Mouse (Mus musculus) stomach, embryonic 15.5 days (tissue): ENCODE measurements around the gene Tmem98. TPM values are rescaled to one million over a fixed set of nuclear protein-coding genes. Genes with fewer than 3 reads are reported as not detected.

Source experiments
- ATAC-seq: fragments of 200-750 bp; cut with Nextera tagmentation; 2 replicates; pipeline ENCODE4 v1.8.0; 2017; ENCODE audit warnings: low read depth, moderate number of reproducible peaks, moderate TSS enrichment; ENCODE audit not compliant: insufficient read depth, low FRiP score
- H3K27ac ChIP-seq: fragments of 300-500 bp; sonication (generic); 2 replicates; pipeline ENCODE4 v1.5.1; 2015; ENCODE audit warnings: mild to moderate bottlenecking, inconsistent platforms
- H3K27me3 ChIP-seq: fragments of 300-500 bp; sonication (generic); replicated peaks from 2 replicates; pipeline ENCODE4 v1.6.1; 2015; ENCODE audit warnings: inconsistent platforms
- H3K36me3 ChIP-seq: fragments of 300-500 bp; sonication (generic); 2 replicates; pipeline ENCODE4 v1.6.1; 2015; ENCODE audit warnings: inconsistent platforms
- H3K4me1 ChIP-seq: fragments of 300-500 bp; sonication (generic); 2 replicates; pipeline ENCODE4 v1.6.1; 2015; ENCODE audit warnings: inconsistent platforms
- H3K4me2 ChIP-seq: fragments of 300-500 bp; sonication (generic); 2 replicates; pipeline ENCODE4 v1.6.1; 2015; ENCODE audit warnings: mild to moderate bottlenecking, inconsistent platforms
- H3K4me3 ChIP-seq: fragments of 300-500 bp; sonication (generic); replicated peaks from 2 replicates; pipeline ENCODE4 v1.5.1; 2015; ENCODE audit warnings: inconsistent platforms
- H3K9ac ChIP-seq: fragments of 300-500 bp; sonication (generic); 2 replicates; pipeline ENCODE4 v1.6.1; 2015; ENCODE audit warnings: inconsistent platforms
- H3K9me3 ChIP-seq: fragments of 300-500 bp; sonication (generic); 2 replicates; pipeline ENCODE4 v1.6.1; 2016; ENCODE audit warnings: inconsistent platforms
- WGBS: fragments of 180-500 bp; shearing (Covaris S2); methylation state at CpG from one replicate; pipeline ENCODE4 v1.1.7; 2015; 5-methylcytosine and 5-hydroxymethylcytosine counted together
- polyA plus RNA-seq: library from polyadenylated mRNA; unstranded; fragments of >200 nt; fragmentation: Nextera tagmentation; extraction: Ambion mirVana; gene quantifications from 2 replicates; pipeline ENCODE4 v1.2.1, GENCODE M21; 2015

Tmem98 gene
- polyA plus RNA-seq, 1 experiment from 2014 or later = 120 TPM

GRCm38 (mm10) chr11:80778157-80778556 lies 31.8 kb upstream of the Tmem98 start:
- no peak for ATAC-seq
- H3K4me2 ChIP-seq = peak overlapping the region; percentile 16; the same call in 1 of the 2 replicates
- H3K9ac ChIP-seq = no peak overlapping the region
- H3K36me3 ChIP-seq = no peaks in the 10 kb centered on the region
- H3K4me3 ChIP-seq = no peak overlapping the region
- H3K9me3 ChIP-seq = no peaks in the 10 kb centered on the region
- no peak overlapping the region for H3K27ac ChIP-seq
- H3K4me1 ChIP-seq = peaks cover 12% of the 10 kb centered on the region
- 64% methylated on average over 6 of the region's 6 CpGs for WGBS
- no peaks in the 10 kb centered on the region for H3K27me3 ChIP-seq

GRCm38 (mm10) chr11:80778916-80779526 lies 31.0 kb upstream of the Tmem98 start:
- Histone ChIP-seq H3K27ac (peak overlapping the region; percentile 85), H3K9me3 (no peaks in the 10 kb centered on the region), H3K4me3 (peak overlapping the region; percentile 68), H3K36me3 (no peaks in the 10 kb centered on the region), H3K4me2 (peak overlapping the region; percentile 86), H3K9ac (peak overlapping the region; percentile 42; the same call in 1 of the 2 replicates), H3K4me1 (peaks cover 12% of the 10 kb centered on the region), H3K27me3 (no peaks in the 10 kb centered on the region)
- 2% methylated on average over 18 of the region's 18 CpGs for WGBS
- ATAC-seq = no peak; the same call in 1 of the 2 replicates

- Histone ChIP-seq H3K9ac (peak within 1 kb of the TSS; percentile 42; the same call in 1 of the 2 replicates), H3K4me1 (peaks cover 12% of the 10 kb centered on the region), H3K27me3 (no peaks in the 10 kb centered on the region), H3K4me3 (peak within 1 kb of the TSS; percentile 68), H3K9me3 (no peaks in the 10 kb centered on the region), H3K27ac (peak within 1 kb of the TSS; percentile 85), H3K36me3 (no peaks in the 10 kb centered on the region), H3K4me2 (peak within 1 kb of the TSS; percentile 86)
- 1% methylated on average over 77 of the region's 87 CpGs for WGBS
- peak; percentile 92 for ATAC-seq
Observed at GRCm38 (mm10) chr11:80779527-80780344, 30.2 kb upstream of the Tmem98 start, which contains the start of gene Myo1d. TSS of gene Myo1d (minus strand) at chr11:80780025.

- Histone ChIP-seq H3K27me3 (no peaks in the 10 kb centered on the region), H3K9me3 (no peaks in the 10 kb centered on the region), H3K27ac (no peak overlapping the region), H3K36me3 (no peaks in the 10 kb centered on the region), H3K4me2 (no peak overlapping the region), H3K4me1 (peaks cover 8% of the 10 kb centered on the region), H3K4me3 (no peak overlapping the region), H3K9ac (no peak overlapping the region)
- 90% methylated on average over 2 of the region's 2 CpGs for WGBS
- ATAC-seq = no peak
Observed at GRCm38 (mm10) chr11:80781535-80781934, 28.4 kb upstream of the Tmem98 start.

GRCm38 (mm10) chr11:80783460-80783859 lies 26.5 kb upstream of the Tmem98 start:
- H3K4me1 ChIP-seq = peaks cover 4% of the 10 kb centered on the region
- WGBS = 43% methylated on average over 7 of the region's 7 CpGs

GRCm38 (mm10) chr11:80784294-80784743 lies 25.7 kb upstream of the Tmem98 start:
- no peaks in the 10 kb centered on the region for H3K36me3 ChIP-seq
- no peak overlapping the region for H3K9ac ChIP-seq
- H3K27me3 ChIP-seq = no peaks in the 10 kb centered on the region
- peak; percentile 85 for ATAC-seq
- H3K9me3 ChIP-seq = no peaks in the 10 kb centered on the region
- no peak overlapping the region for H3K4me3 ChIP-seq
- 0 out of 2 replicates have a peak overlapping the region, but pooled peaks have one; percentile 19 for H3K4me2 ChIP-seq
- 11% methylated on average over 3 of the region's 3 CpGs for whole genome bisulfite sequencing
- H3K4me1 ChIP-seq = peaks cover 2% of the 10 kb centered on the region
- peak overlapping the region; percentile 94 for H3K27ac ChIP-seq

More at GRCm38 (mm10) chr11:80783460-80783859, 26.5 kb upstream of the Tmem98 start:
- H3K27me3 ChIP-seq = no peaks in the 10 kb centered on the region
- no peak overlapping the region for H3K9ac ChIP-seq
- no peak overlapping the region for H3K4me3 ChIP-seq
- H3K4me2 ChIP-seq = no peak overlapping the region
- peak overlapping the region; percentile 94; the same call in 1 of the 2 replicates for H3K27ac ChIP-seq
- H3K36me3 ChIP-seq = no peaks in the 10 kb centered on the region
- H3K9me3 ChIP-seq = no peaks in the 10 kb centered on the region
- ATAC-seq = no peak

GRCm38 (mm10) chr11:80785672-80786071 lies 24.3 kb upstream of the Tmem98 start:
- H3K36me3 ChIP-seq = no peaks in the 10 kb centered on the region
- H3K9ac ChIP-seq = no peak overlapping the region
- no peaks in the 10 kb centered on the region for H3K9me3 ChIP-seq
- ATAC-seq = no peak
- no peak overlapping the region for H3K4me2 ChIP-seq
- H3K4me1 ChIP-seq = no peaks in the 10 kb centered on the region
- no peak overlapping the region for H3K4me3 ChIP-seq
- H3K27me3 ChIP-seq = no peaks in the 10 kb centered on the region
- WGBS = 79% methylated on average over 5 of the region's 5 CpGs
- no peak overlapping the region for H3K27ac ChIP-seq

- 50% methylated on average over 7 of the region's 7 CpGs for WGBS
- H3K27ac ChIP-seq = no peak overlapping the region
- no peak for ATAC-seq
- H3K4me2 ChIP-seq = no peak overlapping the region
- no peaks in the 10 kb centered on the region for H3K27me3 ChIP-seq
- H3K4me1 ChIP-seq = 0 out of 2 replicates have a peak, but pooled peaks cover 3% of the 10 kb centered on the region
- no peak overlapping the region for H3K4me3 ChIP-seq
- no peaks in the 10 kb centered on the region for H3K36me3 ChIP-seq
- no peaks in the 10 kb centered on the region for H3K9me3 ChIP-seq
- no peak overlapping the region for H3K9ac ChIP-seq
Observed at GRCm38 (mm10) chr11:80789647-80790240, 20.2 kb upstream of the Tmem98 start.

GRCm38 (mm10) chr11:80790413-80790812 lies 19.6 kb upstream of the Tmem98 start:
- no peaks in the 10 kb centered on the region for H3K9me3 ChIP-seq
- no peaks in the 10 kb centered on the region for H3K36me3 ChIP-seq
- H3K27me3 ChIP-seq = no peaks in the 10 kb centered on the region
- no peak overlapping the region for H3K9ac ChIP-seq
- no peak for ATAC-seq
- 68% methylated on average over 3 of the region's 3 CpGs for WGBS
- H3K4me1 ChIP-seq = 0 out of 2 replicates have a peak, but pooled peaks cover 3% of the 10 kb centered on the region
- H3K4me3 ChIP-seq = no peak overlapping the region
- no peak overlapping the region for H3K4me2 ChIP-seq
- no peak overlapping the region for H3K27ac ChIP-seq

GRCm38 (mm10) chr11:80791677-80792432 lies 18.1 kb upstream of the Tmem98 start:
- no peaks in the 10 kb centered on the region for H3K36me3 ChIP-seq
- WGBS = 35% methylated on average over 3 of the region's 3 CpGs
- H3K9ac ChIP-seq = no peak overlapping the region
- ATAC-seq = peak; percentile 79; the same call in 1 of the 2 replicates
- 0 out of 2 replicates have a peak, but pooled peaks cover 3% of the 10 kb centered on the region for H3K4me1 ChIP-seq
- H3K27ac ChIP-seq = peak overlapping the region; percentile 84
- no peaks in the 10 kb centered on the region for H3K27me3 ChIP-seq
- no peak overlapping the region for H3K4me2 ChIP-seq
- H3K4me3 ChIP-seq = no peak overlapping the region
- H3K9me3 ChIP-seq = no peaks in the 10 kb centered on the region

- no peak overlapping the region for H3K4me3 ChIP-seq
- H3K36me3 ChIP-seq = no peaks in the 10 kb centered on the region
- H3K27ac ChIP-seq = no peak overlapping the region
- no peak overlapping the region for H3K4me2 ChIP-seq
- no peak for ATAC-seq
- H3K4me1 ChIP-seq = 0 out of 2 replicates have a peak, but pooled peaks cover 3% of the 10 kb centered on the region
- H3K9ac ChIP-seq = no peak overlapping the region
- H3K27me3 ChIP-seq = no peaks in the 10 kb centered on the region
- WGBS = 81% methylated on average over 4 of the region's 4 CpGs
- H3K9me3 ChIP-seq = no peaks in the 10 kb centered on the region
Observed at GRCm38 (mm10) chr11:80793386-80793785, 16.6 kb upstream of the Tmem98 start.
